Mouse (Mus musculus) hindbrain, embryonic 15.5 days (tissue): ENCODE measurements around the gene Gm10642. TPM values are rescaled to one million over a fixed set of nuclear protein-coding genes. Genes with fewer than 3 reads are reported as not detected.

Experiments used
- ATAC-seq: fragments of 200-750 bp; cut with Nextera tagmentation; 2 replicates; pipeline ENCODE4 v1.8.0; 2017; ENCODE audit warnings: low read depth, moderate number of reproducible peaks, moderate TSS enrichment; ENCODE audit not compliant: low FRiP score
- H3K27ac ChIP-seq: fragments of 300-500 bp; sonication (generic); replicated peaks from 2 replicates; pipeline ENCODE4 v1.5.1; 2015; ENCODE audit warnings: mild to moderate bottlenecking, inconsistent platforms
- H3K27me3 ChIP-seq: fragments of 300-500 bp; sonication (generic); 2 replicates; pipeline ENCODE4 v1.6.1; 2015; ENCODE audit warnings: control low read depth, inconsistent platforms
- H3K36me3 ChIP-seq: fragments of 300-500 bp; sonication (generic); 2 replicates; pipeline ENCODE4 v1.6.1; 2015; ENCODE audit warnings: control low read depth, inconsistent platforms
- H3K4me1 ChIP-seq: fragments of 300-500 bp; sonication (generic); replicated peaks from 2 replicates; pipeline ENCODE4 v1.6.1; 2015; ENCODE audit warnings: control low read depth, inconsistent platforms
- H3K4me2 ChIP-seq: fragments of 300-500 bp; sonication (generic); 2 replicates; pipeline ENCODE4 v1.6.1; 2015; ENCODE audit warnings: moderate library complexity, mild to moderate bottlenecking, inconsistent platforms
- H3K4me3 ChIP-seq: fragments of 300-500 bp; sonication (generic); 2 replicates; pipeline ENCODE4 v1.5.1; 2015; ENCODE audit warnings: mild to moderate bottlenecking, inconsistent platforms
- H3K9ac ChIP-seq: fragments of 300-500 bp; sonication (generic); 2 replicates; pipeline ENCODE4 v1.6.1; 2015; ENCODE audit warnings: inconsistent platforms
- H3K9me3 ChIP-seq: fragments of 300-500 bp; sonication (generic); 2 replicates; pipeline ENCODE4 v1.6.1; 2016; ENCODE audit warnings: control low read depth, inconsistent platforms
- WGBS: fragments of 180-500 bp; shearing (Covaris S2); methylation state at CpG from one replicate; pipeline ENCODE4 v1.1.7; 2015; 5-methylcytosine and 5-hydroxymethylcytosine counted together
- polyA plus RNA-seq: library from polyadenylated mRNA; unstranded; fragments of >200 nt; fragmentation: Nextera tagmentation; extraction: Ambion mirVana; gene quantifications from 2 replicates; pipeline ENCODE4 v1.2.1, GENCODE M21; 2015

Gene Gm10642
- polyA plus RNA-seq, 1 experiment from 2014 or later, result 1.0 TPM

- H3K4me3 ChIP-seq, result no peak overlapping the region
- H3K27ac ChIP-seq, result no peak overlapping the region
- no peaks in the 10 kb centered on the region for H3K9me3 ChIP-seq
- no peak overlapping the region for H3K9ac ChIP-seq
- peaks cover 10% of the 10 kb centered on the region for H3K4me1 ChIP-seq
- H3K4me2 ChIP-seq, result no peak overlapping the region
- H3K27me3 ChIP-seq, result no peaks in the 10 kb centered on the region
- no peaks in the 10 kb centered on the region for H3K36me3 ChIP-seq
- no peak for ATAC-seq
- WGBS, result 89% methylated on average over 5 of the region's 5 CpGs
Measured at GRCm38 (mm10) chr9:70675961-70676360, 19.9 kb downstream of the Gm10642 start.

DNA sequence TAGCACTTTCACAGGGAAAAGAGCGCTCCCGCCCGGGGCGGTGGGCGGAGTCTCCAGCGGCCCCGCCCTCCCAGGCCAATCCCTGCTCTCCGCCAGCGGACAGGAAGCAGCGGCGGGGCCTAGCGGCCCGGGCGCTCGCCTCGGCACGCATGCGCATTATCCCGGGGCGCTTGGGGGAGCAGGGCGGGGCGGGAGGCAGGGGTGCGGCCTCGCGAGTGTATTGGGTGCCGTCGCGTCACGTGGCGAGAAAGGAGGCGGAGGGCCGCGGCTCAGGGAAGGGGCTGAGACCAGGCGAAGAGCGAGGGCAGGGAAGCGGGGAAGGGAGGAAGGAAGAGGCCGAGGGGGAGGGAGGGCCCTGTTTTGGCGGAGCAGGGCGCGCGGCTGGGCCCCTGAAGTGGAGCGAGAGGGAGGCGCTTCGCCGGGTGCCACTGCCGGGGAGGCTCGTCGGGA is 22.7 kb downstream of the Gm10642 start, which contains the start of gene Adam10:
TSS of gene Adam10 (plus strand) at position 316 of the 450 bp plus-strand sequence.
- no peaks in the 10 kb centered on the region for H3K36me3 ChIP-seq
- peak within 1 kb of the TSS; percentile 96 for H3K27ac ChIP-seq
- no peaks in the 10 kb centered on the region for H3K9me3 ChIP-seq
- no peaks in the 10 kb centered on the region for H3K27me3 ChIP-seq
- peak within 1 kb of the TSS; percentile 81 for H3K9ac ChIP-seq
- peak within 1 kb of the TSS; percentile 68 for H3K4me2 ChIP-seq
- peak within 1 kb of the TSS; percentile 86 for H3K4me3 ChIP-seq
- peaks cover 24% of the 10 kb centered on the region for H3K4me1 ChIP-seq
- ATAC-seq, result peak; percentile 100
- under 1% methylated on average over 44 of the region's 48 CpGs for WGBS

- Histone ChIP-seq H3K9ac (peak overlapping the region; percentile 81), H3K27ac (peak overlapping the region; percentile 96), H3K4me1 (peaks cover 24% of the 10 kb centered on the region), H3K4me3 (peak overlapping the region; percentile 86), H3K4me2 (peak overlapping the region; percentile 68), H3K36me3 (no peaks in the 10 kb centered on the region), H3K27me3 (no peaks in the 10 kb centered on the region), H3K9me3 (no peaks in the 10 kb centered on the region)
- under 1% methylated on average over 92 of the region's 103 CpGs for WGBS
- no peak; the same call in none of the 2 replicates for ATAC-seq
Measured at GRCm38 (mm10) chr9:70679132-70680091, 23.4 kb downstream of the Gm10642 start.

DNA sequence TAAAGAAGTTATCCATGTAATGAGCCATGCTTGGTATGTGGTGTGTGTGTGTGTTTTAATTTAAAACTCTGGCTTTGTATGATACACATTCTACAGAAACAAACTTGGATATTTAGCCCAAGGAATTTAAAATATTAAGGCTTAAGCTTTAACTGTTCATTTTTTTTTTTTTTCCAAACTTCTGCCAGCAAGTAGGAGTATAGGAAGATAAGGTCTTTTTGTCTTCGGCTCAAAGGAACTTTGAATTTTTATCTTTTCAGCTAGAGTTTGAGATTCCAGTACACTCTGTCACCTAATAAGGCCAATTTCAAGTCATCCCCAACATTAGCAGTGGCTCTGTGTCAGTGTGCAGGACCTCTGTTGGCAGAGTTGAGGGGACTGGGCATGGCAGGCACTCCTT is 26.2 kb downstream of the Gm10642 start:
- no peaks in the 10 kb centered on the region for H3K27me3 ChIP-seq
- no peak for ATAC-seq
- peaks cover 24% of the 10 kb centered on the region for H3K4me1 ChIP-seq
- no peak overlapping the region for H3K4me2 ChIP-seq
- 89% methylated on average over 1 of the region's 1 CpGs for WGBS
- H3K9ac ChIP-seq, result no peak overlapping the region
- no peaks in the 10 kb centered on the region for H3K36me3 ChIP-seq
- H3K9me3 ChIP-seq, result no peaks in the 10 kb centered on the region
- no peak overlapping the region for H3K4me3 ChIP-seq
- no peak overlapping the region for H3K27ac ChIP-seq

DNA sequence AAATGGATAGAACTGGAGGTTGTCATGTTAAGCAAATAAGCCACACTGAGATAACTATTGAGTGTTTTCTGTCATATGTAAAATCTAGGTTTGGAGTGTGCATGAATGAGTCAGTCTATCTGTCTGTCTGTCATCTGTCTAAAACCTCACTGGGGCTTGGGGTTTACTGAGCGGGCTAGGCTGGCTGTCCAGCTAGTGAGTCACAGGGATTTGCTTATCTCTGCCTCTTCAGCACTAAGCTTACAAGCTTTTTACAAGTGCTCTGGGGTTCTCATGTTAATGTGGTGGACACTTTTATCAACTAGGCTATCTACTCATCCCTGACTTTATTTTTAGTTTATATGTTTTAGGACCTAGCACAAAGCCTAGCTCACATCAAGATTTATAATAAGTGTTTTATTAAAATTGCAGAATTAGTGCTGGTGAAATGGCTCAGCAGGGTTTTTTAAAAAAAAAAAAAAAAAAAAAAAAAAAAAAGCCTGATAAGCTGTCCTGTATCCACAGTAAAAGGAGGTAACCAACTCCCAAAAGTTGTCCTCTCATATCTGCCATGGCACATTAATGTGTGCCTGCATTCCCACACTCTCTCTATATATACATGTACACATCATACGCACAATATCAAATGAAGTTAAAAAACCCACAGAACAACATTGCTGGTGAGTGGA is 32.4 kb downstream of the Gm10642 start:
- H3K4me3 ChIP-seq, result no peak overlapping the region
- H3K4me2 ChIP-seq, result no peak overlapping the region
- WGBS, result 91% methylated on average over 2 of the region's 2 CpGs
- no peak overlapping the region for H3K27ac ChIP-seq
- no peak for ATAC-seq
- H3K36me3 ChIP-seq, result no peaks in the 10 kb centered on the region
- H3K9ac ChIP-seq, result no peak overlapping the region
- no peaks in the 10 kb centered on the region for H3K4me1 ChIP-seq
- no peaks in the 10 kb centered on the region for H3K9me3 ChIP-seq
- H3K27me3 ChIP-seq, result no peaks in the 10 kb centered on the region

- H3K27ac ChIP-seq, result no peak overlapping the region
- no peak for ATAC-seq
- H3K9me3 ChIP-seq, result no peaks in the 10 kb centered on the region
- 81% methylated on average over 3 of the region's 3 CpGs for WGBS
- H3K4me2 ChIP-seq, result no peak overlapping the region
- H3K27me3 ChIP-seq, result no peaks in the 10 kb centered on the region
- H3K9ac ChIP-seq, result no peak overlapping the region
- H3K4me3 ChIP-seq, result no peak overlapping the region
- no peaks in the 10 kb centered on the region for H3K4me1 ChIP-seq
- H3K36me3 ChIP-seq, result no peaks in the 10 kb centered on the region
Measured at GRCm38 (mm10) chr9:70689926-70690325, 33.9 kb downstream of the Gm10642 start.

- no peak for ATAC-seq
- Histone ChIP-seq H3K4me2 (no peak overlapping the region), H3K27me3 (no peaks in the 10 kb centered on the region), H3K36me3 (no peaks in the 10 kb centered on the region), H3K9ac (no peak overlapping the region), H3K4me3 (no peak overlapping the region), H3K9me3 (no peaks in the 10 kb centered on the region), H3K27ac (no peak overlapping the region), H3K4me1 (no peaks in the 10 kb centered on the region)
Measured at GRCm38 (mm10) chr9:70690579-70690978, 34.5 kb downstream of the Gm10642 start.

GRCm38 (mm10) chr9:70691772-70692693 is 36.0 kb downstream of the Gm10642 start:
- Histone ChIP-seq H3K27ac (no peak overlapping the region), H3K9ac (no peak overlapping the region), H3K4me3 (no peak overlapping the region), H3K4me2 (no peak overlapping the region), H3K36me3 (no peaks in the 10 kb centered on the region), H3K4me1 (no peaks in the 10 kb centered on the region), H3K27me3 (no peaks in the 10 kb centered on the region), H3K9me3 (no peaks in the 10 kb centered on the region)
- WGBS, result 85% methylated on average over 2 of the region's 2 CpGs
- ATAC-seq, result no peak

- Histone ChIP-seq H3K4me2 (no peak overlapping the region), H3K27ac (no peak overlapping the region), H3K4me3 (no peak overlapping the region), H3K4me1 (no peaks in the 10 kb centered on the region), H3K27me3 (no peaks in the 10 kb centered on the region), H3K9me3 (no peaks in the 10 kb centered on the region), H3K36me3 (no peaks in the 10 kb centered on the region), H3K9ac (no peak overlapping the region)
- no peak for ATAC-seq
- 93% methylated on average over 2 of the region's 2 CpGs for WGBS
Measured at GRCm38 (mm10) chr9:70695723-70696122, 39.7 kb downstream of the Gm10642 start.

- Histone ChIP-seq H3K4me1 (no peaks in the 10 kb centered on the region), H3K36me3 (no peaks in the 10 kb centered on the region), H3K27me3 (no peaks in the 10 kb centered on the region), H3K4me3 (no peak overlapping the region), H3K9me3 (no peaks in the 10 kb centered on the region), H3K9ac (no peak overlapping the region), H3K4me2 (no peak overlapping the region), H3K27ac (no peak overlapping the region)
- ATAC-seq, result no peak
- WGBS, result 86% methylated on average over 1 of the region's 1 CpGs
Measured at GRCm38 (mm10) chr9:70698090-70698489, 42.0 kb downstream of the Gm10642 start.

- 94% methylated on average over 5 of the region's 5 CpGs for WGBS
- Histone ChIP-seq H3K27me3 (no peaks in the 10 kb centered on the region), H3K36me3 (peaks cover 9% of the 10 kb centered on the region; the same call in 1 of the 2 replicates), H3K9me3 (no peaks in the 10 kb centered on the region), H3K4me3 (no peak overlapping the region), H3K4me1 (no peaks in the 10 kb centered on the region), H3K9ac (no peak overlapping the region), H3K4me2 (no peak overlapping the region), H3K27ac (no peak overlapping the region)
- no peak for ATAC-seq
Measured at GRCm38 (mm10) chr9:70703597-70704203, 47.6 kb downstream of the Gm10642 start.
